Mouse (Mus musculus): Measurements from ENCODE around the gene D17Wsu92e. TPM values are rescaled to one million over a fixed set of nuclear protein-coding genes. Genes with fewer than 3 reads are reported as not detected.

The D17Wsu92e gene
- total RNA-seq, 1 experiment, result 68.4 TPM

DNA sequence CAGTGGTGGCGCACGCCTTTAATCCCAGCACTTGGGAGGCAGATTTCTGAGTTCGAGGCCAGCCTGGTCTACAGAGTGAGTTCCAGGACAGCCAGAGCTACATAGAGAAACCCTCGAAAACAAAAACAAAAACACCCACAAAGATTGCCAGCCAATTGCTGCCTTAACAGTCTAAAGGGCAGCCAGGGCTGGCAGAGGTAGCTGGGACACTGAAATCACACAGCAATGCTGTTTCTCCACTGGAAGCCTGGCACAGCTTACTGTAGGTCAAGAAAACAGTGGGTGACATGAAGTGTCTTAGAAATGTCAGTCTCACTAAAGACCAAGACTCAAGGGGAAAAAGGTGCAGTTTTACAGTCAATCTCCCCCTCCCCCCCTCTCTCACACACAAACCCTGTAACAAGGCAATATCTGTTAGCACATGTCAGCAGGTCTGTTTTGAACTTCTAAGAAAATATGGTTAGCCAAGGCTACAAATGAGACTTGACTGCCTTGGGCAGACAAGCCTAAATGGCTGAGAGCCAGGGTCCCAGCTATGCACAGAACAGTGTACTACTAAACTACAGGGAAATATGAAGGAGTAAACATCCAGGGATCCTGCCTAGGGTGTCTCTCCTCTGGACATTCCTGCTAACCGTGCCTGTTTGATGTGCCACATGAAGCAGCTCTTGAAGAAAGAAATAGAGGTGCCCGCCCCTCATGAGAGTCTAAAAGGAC, 31.8 kb downstream of the D17Wsu92e start:
- in situ Hi-C loops (cut with MboI; ENCODE audit: low sequenced_read_pairs in 2 of 2, unreplicated experiment in 2 of 2), result no loop called here
- TF ChIP-seq HCFC1 (IDR thresholded peaks at IDR 0.05; ENCODE audit: borderline replicate concordance, insufficient read depth, low read length), result no peak
- TF ChIP-seq MAFK (IDR thresholded peaks at IDR 0.05; ENCODE audit: insufficient read depth, low read depth, low read length), result no peak
- TF ChIP-seq ZC3H11A (IDR thresholded peaks at IDR 0.05; ENCODE audit: borderline replicate concordance, low read depth, low read length), result no peak
- TF ChIP-seq CHD2 (IDR thresholded peaks at IDR 0.05; ENCODE audit: low read depth, low read length), result no peak
- Histone ChIP-seq H3K9me3 (ENCODE audit: control insufficient read depth, insufficient read depth, low read depth, low read length) (no peaks in the 10 kb centered on the region), H3K4me1 (ENCODE audit: control insufficient read depth in 2 of 2, insufficient read depth in 2 of 2, low read length in 2 of 2, poor library complexity in 1 of 2) (0 out of 4 replicates have a peak, but pooled peaks cover 0 to 2% of the 10 kb centered on the region in 2 experiments), H3K27ac (ENCODE audit: insufficient read depth, low read depth, low read length, poor library complexity, severe bottlenecking) (no peak overlapping the region), H3K36me3 (ENCODE audit: control insufficient read depth, insufficient read depth, low read length, poor library complexity, severe bottlenecking) (peaks cover 16% of the 10 kb centered on the region; the same call in 1 of the 2 replicates), H3K4me3 (ENCODE audit: insufficient read depth in 1 of 2, low read depth in 1 of 2, low read length in 2 of 2, poor library complexity in 1 of 2, severe bottlenecking in 1 of 2) (no peak overlapping the region), H3K9ac (ENCODE audit: insufficient read depth, low read depth, low read length, poor library complexity, severe bottlenecking) (no peak overlapping the region)
- DNase-seq (ENCODE audit: low read depth, low spot score), result no peak

DNA sequence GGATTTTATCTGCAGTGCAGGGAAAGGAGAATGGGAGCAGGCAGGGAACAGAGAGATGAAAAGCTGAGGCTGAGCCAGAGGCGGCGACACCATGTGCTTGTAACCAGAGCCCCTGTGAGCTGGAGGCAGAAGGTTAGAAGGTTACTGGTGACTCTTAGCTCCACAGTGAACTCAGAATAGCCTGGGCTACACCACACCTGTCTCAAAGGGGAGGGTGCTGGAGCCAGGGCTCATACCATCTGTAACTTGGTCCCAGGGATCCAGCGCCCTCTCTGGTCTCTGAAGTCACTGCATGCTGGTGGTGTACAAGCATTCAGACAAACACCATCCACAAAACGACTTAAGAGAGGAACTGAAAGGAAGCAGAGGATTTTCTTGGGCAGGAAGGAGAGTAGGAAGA, 36.9 kb downstream of the D17Wsu92e start:
- Histone ChIP-seq H3K4me3 (ENCODE audit: insufficient read depth in 1 of 2, low read depth in 1 of 2, low read length in 2 of 2, poor library complexity in 1 of 2, severe bottlenecking in 1 of 2) (no peak overlapping the region), H3K4me1 (ENCODE audit: control insufficient read depth in 2 of 2, insufficient read depth in 2 of 2, low read length in 2 of 2, poor library complexity in 1 of 2) (peaks cover 4 to 5% of the 10 kb centered on the region in 2 experiments; a peak in 2 of 4 replicates), H3K36me3 (ENCODE audit: control insufficient read depth, insufficient read depth, low read length, poor library complexity, severe bottlenecking) (peaks cover 9% of the 10 kb centered on the region; the same call in 1 of the 2 replicates), H3K9ac (ENCODE audit: insufficient read depth, low read depth, low read length, poor library complexity, severe bottlenecking) (no peak overlapping the region), H3K27ac (ENCODE audit: insufficient read depth, low read depth, low read length, poor library complexity, severe bottlenecking) (no peak overlapping the region), H3K9me3 (ENCODE audit: control insufficient read depth, insufficient read depth, low read depth, low read length) (no peaks in the 10 kb centered on the region)
- in situ Hi-C loops (cut with MboI; ENCODE audit: low sequenced_read_pairs in 2 of 2, unreplicated experiment in 2 of 2), result no loop called here
- peak; percentile 71 for DNase-seq (ENCODE audit: low read depth, low spot score)
- no peak for TF ChIP-seq CHD2 (IDR thresholded peaks at IDR 0.05; ENCODE audit: low read depth, low read length)
- no peak for TF ChIP-seq MAFK (IDR thresholded peaks at IDR 0.05; ENCODE audit: insufficient read depth, low read depth, low read length)
- no peak for TF ChIP-seq ZNF384 (IDR thresholded peaks at IDR 0.05; ENCODE audit: low read depth, low read length)
- no peak for TF ChIP-seq HCFC1 (IDR thresholded peaks at IDR 0.05; ENCODE audit: borderline replicate concordance, insufficient read depth, low read length)
- no peak for TF ChIP-seq ZC3H11A (IDR thresholded peaks at IDR 0.05; ENCODE audit: borderline replicate concordance, low read depth, low read length)

DNA sequence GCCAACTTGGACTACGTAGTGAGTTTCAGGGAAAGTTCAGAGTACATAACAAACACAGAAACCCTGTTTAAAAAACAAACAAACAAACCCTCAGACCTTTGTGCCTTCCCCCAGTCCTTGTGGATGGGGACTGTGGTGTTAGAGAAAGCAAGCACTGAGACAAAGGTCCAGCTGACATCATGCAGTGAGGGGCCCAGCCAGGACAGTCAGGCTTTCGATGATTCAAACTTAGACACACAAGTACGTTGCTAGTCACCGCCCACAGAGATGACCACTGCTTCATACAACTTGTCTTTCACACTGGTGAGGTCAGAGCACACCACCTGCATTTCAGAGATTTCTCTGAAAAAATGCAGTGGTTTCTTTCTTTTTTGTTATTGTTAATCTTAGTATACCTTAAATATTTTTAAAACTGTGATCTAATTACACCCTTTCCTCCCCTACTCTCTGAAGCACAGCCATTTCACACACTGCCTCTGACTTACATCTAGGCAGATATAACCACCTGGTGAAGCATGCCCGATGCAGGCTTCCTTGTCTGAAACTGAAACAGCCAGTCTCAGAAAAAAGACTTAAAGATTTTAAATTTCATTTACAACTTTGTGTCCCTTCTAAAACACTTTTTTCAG, 39.3 kb downstream of the D17Wsu92e start:
- Histone ChIP-seq H3K4me3 (ENCODE audit: insufficient read depth in 1 of 2, low read depth in 1 of 2, low read length in 2 of 2, poor library complexity in 1 of 2, severe bottlenecking in 1 of 2) (no peak overlapping the region), H3K36me3 (ENCODE audit: control insufficient read depth, insufficient read depth, low read length, poor library complexity, severe bottlenecking) (peaks cover 9% of the 10 kb centered on the region; the same call in 1 of the 2 replicates), H3K4me1 (ENCODE audit: control insufficient read depth in 2 of 2, insufficient read depth in 2 of 2, low read length in 2 of 2, poor library complexity in 1 of 2) (peaks cover 5% of the 10 kb centered on the region in 2 experiments; a peak in 2 of 4 replicates), H3K9ac (ENCODE audit: insufficient read depth, low read depth, low read length, poor library complexity, severe bottlenecking) (no peak overlapping the region), H3K9me3 (ENCODE audit: control insufficient read depth, insufficient read depth, low read depth, low read length) (no peaks in the 10 kb centered on the region), H3K27ac (ENCODE audit: insufficient read depth, low read depth, low read length, poor library complexity, severe bottlenecking) (no peak overlapping the region)
- TF ChIP-seq HCFC1 (IDR thresholded peaks at IDR 0.05; ENCODE audit: borderline replicate concordance, insufficient read depth, low read length), result no peak
- TF ChIP-seq CHD2 (IDR thresholded peaks at IDR 0.05; ENCODE audit: low read depth, low read length), result no peak
- no peak for TF ChIP-seq ZC3H11A (IDR thresholded peaks at IDR 0.05; ENCODE audit: borderline replicate concordance, low read depth, low read length)
- TF ChIP-seq MAFK (IDR thresholded peaks at IDR 0.05; ENCODE audit: insufficient read depth, low read depth, low read length), result no peak
- no peak for TF ChIP-seq ZNF384 (IDR thresholded peaks at IDR 0.05; ENCODE audit: low read depth, low read length)
- DNase-seq (ENCODE audit: low read depth, low spot score), result no peak
- in situ Hi-C loops (cut with MboI; ENCODE audit: low sequenced_read_pairs in 2 of 2, unreplicated experiment in 2 of 2), result no loop called here

DNA sequence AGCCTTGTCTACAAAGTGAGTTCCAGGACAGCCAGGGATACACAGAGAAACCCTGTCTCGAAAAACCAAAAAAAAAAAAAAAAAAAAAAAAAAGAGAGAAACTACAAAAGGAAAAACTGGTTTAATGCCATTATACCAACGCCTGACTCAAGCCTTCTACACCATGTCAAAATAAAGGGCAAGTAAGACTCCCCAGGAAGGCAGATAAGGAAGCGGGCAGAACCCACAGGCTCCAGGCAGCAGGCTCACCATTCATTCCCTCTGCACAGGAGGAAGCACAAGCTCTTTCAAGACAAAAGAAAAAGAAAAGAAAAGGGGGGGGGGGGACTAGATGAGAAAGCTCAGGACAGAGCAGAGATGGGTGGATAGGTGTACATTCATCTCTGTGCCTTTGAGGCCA, 40.7 kb downstream of the D17Wsu92e start:
- no peak for DNase-seq (ENCODE audit: low read depth, low spot score)
- H3K9ac ChIP-seq (ENCODE audit: insufficient read depth, low read depth, low read length, poor library complexity, severe bottlenecking), result no peak overlapping the region
- H3K4me3 ChIP-seq (ENCODE audit: insufficient read depth in 1 of 2, low read depth in 1 of 2, low read length in 2 of 2, poor library complexity in 1 of 2, severe bottlenecking in 1 of 2), result no peak overlapping the region
- H3K27ac ChIP-seq (ENCODE audit: insufficient read depth, low read depth, low read length, poor library complexity, severe bottlenecking), result no peak overlapping the region; the same call in 1 of the 2 replicates
- in situ Hi-C loops (cut with MboI; ENCODE audit: low sequenced_read_pairs in 2 of 2, unreplicated experiment in 2 of 2), result no loop called here
- no peaks in the 10 kb centered on the region for H3K9me3 ChIP-seq (ENCODE audit: control insufficient read depth, insufficient read depth, low read depth, low read length)
- TF ChIP-seq ZNF384 (IDR thresholded peaks at IDR 0.05; ENCODE audit: low read depth, low read length), result no peak
- TF ChIP-seq HCFC1 (IDR thresholded peaks at IDR 0.05; ENCODE audit: borderline replicate concordance, insufficient read depth, low read length), result no peak
- TF ChIP-seq ZC3H11A (IDR thresholded peaks at IDR 0.05; ENCODE audit: borderline replicate concordance, low read depth, low read length), result no peak
- TF ChIP-seq CHD2 (IDR thresholded peaks at IDR 0.05; ENCODE audit: low read depth, low read length), result no peak
- no peak for TF ChIP-seq MAFK (IDR thresholded peaks at IDR 0.05; ENCODE audit: insufficient read depth, low read depth, low read length)
- H3K36me3 ChIP-seq (ENCODE audit: control insufficient read depth, insufficient read depth, low read length, poor library complexity, severe bottlenecking), result peaks cover 8% of the 10 kb centered on the region; the same call in 1 of the 2 replicates
- H3K4me1 ChIP-seq (ENCODE audit: control insufficient read depth in 2 of 2, insufficient read depth in 2 of 2, low read length in 2 of 2, poor library complexity in 1 of 2), result peaks cover 5 to 7% of the 10 kb centered on the region in 2 experiments; a peak in 2 of 4 replicates

All from ES-E14 (cell line).